Mouse (Mus musculus) left cerebral cortex, adult 2 months (tissue): ENCODE measurements at regions not wholly inside any gene's neighbourhood (a gene's known extent, or its start where the extent isn't known, plus 50 kb on each side); places are given as distances from the start of the nearest gene placed in this dataset.

Source experiments
- DNase-seq, 2 experiments: peaks; one replicate each; pipeline ENCODE4 v3.0.0; 2021 to 2022; ENCODE audit warnings: low spot score in 2 of 2, mixed read lengths in 1 of 2; ENCODE audit errors: extremely low spot score in 1 of 2
- H3K27ac ChIP-seq: fragments of 200-600 bp; 2 replicates; pipeline ENCODE4 v1.8.1; 2022
- H3K4me3 ChIP-seq: fragments of 200-600 bp; 2 replicates; pipeline ENCODE4 v1.8.1; 2022
- CTCF ChIP-seq: fragments of 200-600 bp; IDR thresholded peaks from 2 replicates; pipeline ENCODE4 v1.8.1; 2022; ENCODE audit warnings: antibody characterized with exemption, mild to moderate bottlenecking, moderate library complexity
- intact Hi-C: fragments of 180-260 bp; cut with DNase I; formaldehyde crosslinking; loops from one replicate; pipeline ENCODE4 v1.15.1; 2025

GRCm38 (mm10) chr4:95105424-95105823, 53.4 kb upstream of the Jun start:
- peak; percentile 34 to 44 for DNase-seq
- Histone ChIP-seq H3K27ac (no peak overlapping the region), H3K4me3 (no peak overlapping the region)
- intact Hi-C loops, result loop anchor here (1.0 kb wide), 1 partner anchor 53 kb away; the partner anchor contains the start of gene Jun
- no peak for TF ChIP-seq CTCF

- no peak for DNase-seq
- Histone ChIP-seq H3K27ac (no peak overlapping the region), H3K4me3 (no peak overlapping the region)
- no peak for TF ChIP-seq CTCF
- intact Hi-C loops, result loop anchor here (1.0 kb wide), 1 partner anchor 54 kb away; the partner anchor contains the start of gene Jun
Observed at GRCm38 (mm10) chr4:95105926-95106622, 54.1 kb upstream of the Jun start.

- intact Hi-C loops, result no loop called here
- Histone ChIP-seq H3K4me3 (no peak overlapping the region), H3K27ac (no peak overlapping the region)
- DNase-seq, result no peak
- no peak for TF ChIP-seq CTCF
Observed at GRCm38 (mm10) chr4:95106881-95107665, 55.1 kb upstream of the Jun start.

GRCm38 (mm10) chr4:95108811-95109210, 56.8 kb upstream of the Jun start:
- intact Hi-C loops, result no loop called here
- DNase-seq, result no peak
- no peak overlapping the region for H3K27ac ChIP-seq
- H3K4me3 ChIP-seq, result no peak overlapping the region
- no peak for TF ChIP-seq CTCF

- Histone ChIP-seq H3K27ac (no peak overlapping the region), H3K4me3 (no peak overlapping the region)
- intact Hi-C loops, result no loop called here
- no peak for DNase-seq
- TF ChIP-seq CTCF, result no peak
Observed at GRCm38 (mm10) chr4:95110828-95111227, 58.8 kb upstream of the Jun start.

- no peak for DNase-seq
- intact Hi-C loops, result no loop called here
- Histone ChIP-seq H3K27ac (no peak overlapping the region), H3K4me3 (no peak overlapping the region)
- TF ChIP-seq CTCF, result peak; percentile 45
Observed at GRCm38 (mm10) chr4:95117158-95117681, 65.2 kb upstream of the Jun start.

- H3K4me3 ChIP-seq, result no peak overlapping the region
- intact Hi-C loops, result no loop called here
- no peak for DNase-seq
- TF ChIP-seq CTCF, result no peak
- H3K27ac ChIP-seq, result no peak overlapping the region
Observed at GRCm38 (mm10) chr4:95120876-95121275, 68.9 kb upstream of the Jun start.

- no peak overlapping the region for H3K27ac ChIP-seq
- H3K4me3 ChIP-seq, result no peak overlapping the region
- intact Hi-C loops, result no loop called here
- no peak for TF ChIP-seq CTCF
- no peak for DNase-seq
Observed at GRCm38 (mm10) chr4:95125346-95125745, 73.3 kb upstream of the Jun start.

- Histone ChIP-seq H3K27ac (no peak overlapping the region), H3K4me3 (no peak overlapping the region)
- intact Hi-C loops, result no loop called here
- TF ChIP-seq CTCF, result no peak
- DNase-seq, result no peak
Observed at GRCm38 (mm10) chr4:95127970-95128369, 75.9 kb upstream of the Jun start.

- TF ChIP-seq CTCF, result no peak
Observed at GRCm38 (mm10) chr4:95133815-95134214, 81.8 kb upstream of the Jun start.

GRCm38 (mm10) chr4:95134611-95135010, 82.6 kb upstream of the Jun start:
- no peak for DNase-seq
- TF ChIP-seq CTCF, result no peak
- Histone ChIP-seq H3K4me3 (no peak overlapping the region), H3K27ac (no peak overlapping the region)
- intact Hi-C loops, result no loop called here

More at GRCm38 (mm10) chr4:95133815-95134214, 81.8 kb upstream of the Jun start:
- Histone ChIP-seq H3K4me3 (no peak overlapping the region), H3K27ac (no peak overlapping the region)
- no peak for DNase-seq
- intact Hi-C loops, result no loop called here

GRCm38 (mm10) chr4:95137413-95138143, 85.6 kb upstream of the Jun start:
- intact Hi-C loops, result no loop called here
- Histone ChIP-seq H3K27ac (no peak overlapping the region), H3K4me3 (no peak overlapping the region)
- DNase-seq, result no peak
- no peak for TF ChIP-seq CTCF
